10 mouse cellular contexts compared by ENCODE assay signal in genomic region chr11:59290702-59291303, GRCm38 (mm10). TPM values are rescaled to one million over a fixed set of nuclear protein-coding genes. Genes with fewer than 3 reads are reported as not detected.
DNase-seq lines count a peak whose midpoint lies in the region; ATAC-seq and TF ChIP-seq lines count a peak whose summit lies in the region.
"Had no signal": no experiment of that assay in that cellular context is flagged by ENCODE, and none has a peak within 500 bp of the region (broad histone marks: within the 10 kb centered on the region; RNA-seq: fewer than 3 reads in every experiment).

Wnt3a (minus strand) TSS chr11:59290752.

- H3K9ac ChIP-seq in heart, embryonic 14.5 days (ENCODE audit: low read length), result no peak within 1 kb of the TSS
- peak within 1 kb of the TSS; percentile 71; the same call in 1 of the 2 replicates for H3K9ac ChIP-seq in ES-Bruce4 (ENCODE audit: low read depth, poor library complexity, severe bottlenecking)
- no peak within 1 kb of the TSS; the same call in 1 of the 2 replicates for H3K9ac ChIP-seq in forebrain, embryonic 15.5 days (replicated peaks)
- no peak within 1 kb of the TSS for H3K9ac ChIP-seq in liver, embryonic 13.5 days

- TF ChIP-seq POLR2A in ES-Bruce4 (IDR thresholded peaks at IDR 0.05; ENCODE audit: insufficient read depth, low read length), result no peak

- intact Hi-C loops in left cerebral cortex, postnatal 36 days (cut with DNase I), result no loop called here

- no peak for TF ChIP-seq EP300 in ES-Bruce4 (IDR thresholded peaks at IDR 0.05; ENCODE audit: insufficient read depth, low read depth, low read length)

- peaks cover 85% of the 10 kb centered on the region for H3K27me3 ChIP-seq in heart, embryonic 14.5 days (ENCODE audit: control insufficient read depth, insufficient read depth, low read length)
- peaks cover 20% of the 10 kb centered on the region for H3K27me3 ChIP-seq in ES-Bruce4 (ENCODE audit: control insufficient read depth, insufficient read depth, low read length, poor library complexity, severe bottlenecking)
- peaks cover 83% of the 10 kb centered on the region for H3K27me3 ChIP-seq in forebrain, embryonic 15.5 days
- peaks cover 98% of the 10 kb centered on the region for H3K27me3 ChIP-seq in liver, embryonic 13.5 days

- H3K9me3 ChIP-seq in heart, embryonic 14.5 days (ENCODE audit: control insufficient read depth, low read length), result no peaks in the 10 kb centered on the region
- H3K9me3 ChIP-seq in ES-Bruce4 (replicated peaks; ENCODE audit: control insufficient read depth, insufficient read depth, low read length, poor library complexity, severe bottlenecking), result no peaks in the 10 kb centered on the region
- no peaks in the 10 kb centered on the region for H3K9me3 ChIP-seq in forebrain, embryonic 15.5 days
- H3K9me3 ChIP-seq in liver, embryonic 13.5 days (replicated peaks), result no peaks in the 10 kb centered on the region

- no peaks in the 10 kb centered on the region for H3K36me3 ChIP-seq in heart, embryonic 14.5 days (ENCODE audit: control insufficient read depth, insufficient read depth, low read length)
- no peaks in the 10 kb centered on the region for H3K36me3 ChIP-seq in ES-Bruce4 (ENCODE audit: control insufficient read depth, insufficient read depth, low read length, poor library complexity, severe bottlenecking)
- H3K36me3 ChIP-seq in forebrain, embryonic 15.5 days, result no peaks in the 10 kb centered on the region
- H3K36me3 ChIP-seq in liver, embryonic 13.5 days, result no peaks in the 10 kb centered on the region

- peak within 1 kb of the TSS in 1 of 2 experiments; percentile 23; a peak in 2 of 4 replicates for H3K4me3 ChIP-seq in heart, embryonic 14.5 days (ENCODE audit: control insufficient read depth in 1 of 2, insufficient read depth in 1 of 2, low read depth in 1 of 2, low read length in 2 of 2)
- H3K4me3 ChIP-seq in ES-Bruce4 (ENCODE audit: low read depth, low read length), result peak within 1 kb of the TSS; percentile 45
- H3K4me3 ChIP-seq in forebrain, embryonic 15.5 days, result peak within 1 kb of the TSS; percentile 22
- no peak within 1 kb of the TSS for H3K4me3 ChIP-seq in liver, embryonic 13.5 days (replicated peaks)

- H3K4me2 ChIP-seq in heart, embryonic 14.5 days (ENCODE audit: low read length), result peak within 1 kb of the TSS; percentile 42
- peak within 1 kb of the TSS; percentile 36 for H3K4me2 ChIP-seq in forebrain, embryonic 15.5 days (replicated peaks)
- peak within 1 kb of the TSS; percentile 21; the same call in 1 of the 2 replicates for H3K4me2 ChIP-seq in liver, embryonic 13.5 days

- WGBS in heart, embryonic 14.5 days, result 1% methylated on average over 57 of the region's 60 CpGs
- WGBS in forebrain, embryonic 15.5 days, result 2% methylated on average over 46 of the region's 60 CpGs
- WGBS in liver, embryonic 13.5 days (ENCODE audit: insufficient replicate concordance), result 2% methylated on average over 43 of the region's 60 CpGs

- no peak for DNase-seq in heart, postnatal 4 days
- no peak for DNase-seq in liver, embryonic 13.5 days
- DNase-seq in adrenal gland, postnatal 10 days, result no peak
- DNase-seq in left cerebral cortex, postnatal 36 days (ENCODE audit: low spot score in 2 of 2), result no peak
- no peak for DNase-seq in layer of hippocampus, adult 8-10 months (ENCODE audit: low spot score in 2 of 2)
- DNase-seq: adrenal gland, postnatal 14 days; right cerebral cortex, postnatal 4 days had no signal

- TF ChIP-seq CTCF in ES-Bruce4 (IDR thresholded peaks at IDR 0.05; ENCODE audit: low read depth, low read length), result no peak

- ATAC-seq in heart, embryonic 14.5 days (ENCODE audit: insufficient number of reproducible peaks, insufficient read depth, low FRiP score, low read depth), result no peak
- ATAC-seq in forebrain, embryonic 15.5 days (replicated peaks), result no peak
- no peak for ATAC-seq in liver, embryonic 13.5 days (ENCODE audit: low read depth)

- H3K27ac ChIP-seq in heart, embryonic 14.5 days (replicated peaks in 1 of 2; ENCODE audit: control insufficient read depth in 1 of 2, insufficient read depth in 1 of 2, low read depth in 2 of 2, low read length in 2 of 2), result no peak within 1 kb of the TSS
- H3K27ac ChIP-seq in ES-Bruce4 (ENCODE audit: insufficient read depth, low read length), result no peak within 1 kb of the TSS
- no peak within 1 kb of the TSS for H3K27ac ChIP-seq in forebrain, embryonic 15.5 days (replicated peaks)
- no peak within 1 kb of the TSS for H3K27ac ChIP-seq in liver, embryonic 13.5 days

- H3K4me1 ChIP-seq in heart, embryonic 14.5 days (ENCODE audit: control insufficient read depth in 2 of 2, insufficient read depth in 2 of 2, low read length in 2 of 2), result no peaks in the 10 kb centered on the region
- H3K4me1 ChIP-seq in ES-Bruce4 (ENCODE audit: control insufficient read depth, insufficient read depth, low read length), result no peaks in the 10 kb centered on the region
- H3K4me1 ChIP-seq in forebrain, embryonic 15.5 days, result peaks cover 18% of the 10 kb centered on the region
- H3K4me1 ChIP-seq in liver, embryonic 13.5 days (replicated peaks), result no peaks in the 10 kb centered on the region

RNA-seq across cellular contexts. Expression of gene Wnt3a, which starts in this region (rescaled TPM):
- polyA plus RNA-seq in heart, embryonic 14.5 days (2014; fragmentation: Nextera tagmentation; extraction: Ambion mirVana), result not detected in 2 replicates
- total RNA-seq in heart, postnatal 4 days (2021), result not detected
- polyA plus RNA-seq in ES-Bruce4 (2011; ENCODE audit: insufficient read depth, insufficient read length, low read depth, missing spikeins), result 0.36 and 0.64 TPM in 2 replicates
- 1.2 and 2.2 TPM in 2 replicates for polyA plus RNA-seq in forebrain, embryonic 15.5 days (2015; fragmentation: Nextera tagmentation; extraction: Ambion mirVana)
- polyA plus RNA-seq in liver, embryonic 13.5 days (2015; fragmentation: Nextera tagmentation; extraction: Ambion mirVana), result 0.05 TPM in 1 of 2 replicates, not detected in the other
- total RNA-seq in adrenal gland, postnatal 10 days (2021), result not detected
- not detected for total RNA-seq in left cerebral cortex, postnatal 36 days (2021)
- total RNA-seq in layer of hippocampus, adult 8-10 months (2022), result under 1 TPM in 3 of 4 experiments, not detected in 1; 0.10 to 0.22 (median 0.16) TPM
- total RNA-seq: adrenal gland, postnatal 14 days had no signal
